Comparison of ENCODE assay signal across 8 mouse cellular contexts in genomic region chr13:58359304-58359653, GRCm38 (mm10). TPM values are rescaled to one million over a fixed set of nuclear protein-coding genes. Genes with fewer than 3 reads are reported as not detected.
DNase-seq lines count a peak whose midpoint lies in the region; ATAC-seq and TF ChIP-seq lines count a peak whose summit lies in the region.

No protein-coding gene starts in this region.

- no peak for TF ChIP-seq CTCF in spleen, adult 2 months (IDR thresholded peaks at IDR 0.05; ENCODE audit: extremely low read depth, insufficient read depth, insufficient read length, insufficient replicate concordance)

- peak; percentile 11 for DNase-seq in adrenal gland, postnatal 10 days
- DNase-seq in adrenal gland, postnatal 25 days: no peak
- no peak for DNase-seq in spleen, adult 2 months (ENCODE audit: low read depth in 1 of 2, low spot score in 2 of 2)
- no peak for DNase-seq in spleen, postnatal 10 days (ENCODE audit: low spot score in 2 of 2)
- DNase-seq in layer of hippocampus, adult 11-12 months (ENCODE audit: low spot score): no peak
- DNase-seq in adrenal gland, adult 2 months: no peak

- no peaks in the 10 kb centered on the region for H3K4me1 ChIP-seq in spleen, adult 2 months (ENCODE audit: control insufficient read depth, insufficient read depth, insufficient read length)
- peaks cover 12% of the 10 kb centered on the region for H3K4me1 ChIP-seq in liver, embryonic 12.5 days
- H3K4me1 ChIP-seq in stomach, embryonic 16.5 days (ENCODE audit: control insufficient read depth, insufficient read depth, low read length): no peaks in the 10 kb centered on the region

- TF ChIP-seq POLR2A in spleen, adult 2 months (IDR thresholded peaks at IDR 0.05; ENCODE audit: low read depth, low read length): no peak

- peak overlapping the region; percentile 33; the same call in 1 of the 2 replicates for H3K4me3 ChIP-seq in spleen, adult 2 months (ENCODE audit: extremely low read depth, insufficient read depth, insufficient read length)
- peak overlapping the region; percentile 72 for H3K4me3 ChIP-seq in liver, embryonic 12.5 days
- peak overlapping the region; percentile 69 for H3K4me3 ChIP-seq in stomach, embryonic 16.5 days (replicated peaks; ENCODE audit: low read length)

- 23% methylated on average over 7 of the region's 7 CpGs for WGBS in spleen, adult 2 months
- 9% methylated on average over 7 of the region's 7 CpGs for WGBS in liver, embryonic 12.5 days (ENCODE audit: insufficient replicate concordance)
- WGBS in stomach, embryonic 16.5 days: 4% methylated on average over 7 of the region's 7 CpGs

- H3K4me2 ChIP-seq in liver, embryonic 12.5 days: peak overlapping the region; percentile 100
- peak overlapping the region; percentile 97 for H3K4me2 ChIP-seq in stomach, embryonic 16.5 days (ENCODE audit: low read depth, low read length)

- H3K9me3 ChIP-seq in liver, embryonic 12.5 days (replicated peaks): no peaks in the 10 kb centered on the region
- H3K9me3 ChIP-seq in stomach, embryonic 16.5 days (replicated peaks; ENCODE audit: control insufficient read depth, low read length): no peaks in the 10 kb centered on the region

- no peak overlapping the region for H3K27ac ChIP-seq in spleen, adult 2 months (ENCODE audit: insufficient read depth, low read length)
- H3K27ac ChIP-seq in liver, embryonic 12.5 days: no peak overlapping the region
- H3K27ac ChIP-seq in stomach, embryonic 16.5 days (ENCODE audit: low read length): peak overlapping the region; percentile 61

- H3K9ac ChIP-seq in liver, embryonic 12.5 days: peak overlapping the region; percentile 44
- H3K9ac ChIP-seq in stomach, embryonic 16.5 days (ENCODE audit: low read length): 0 out of 2 replicates have a peak overlapping the region, but pooled peaks have one; percentile 34

- no peaks in the 10 kb centered on the region for H3K36me3 ChIP-seq in spleen, adult 2 months (ENCODE audit: control insufficient read depth, insufficient read depth, low read length)
- no peaks in the 10 kb centered on the region for H3K36me3 ChIP-seq in liver, embryonic 12.5 days
- no peaks in the 10 kb centered on the region for H3K36me3 ChIP-seq in stomach, embryonic 16.5 days (ENCODE audit: control insufficient read depth, insufficient read depth, low read length)

- H3K27me3 ChIP-seq in spleen, adult 2 months (ENCODE audit: control insufficient read depth, insufficient read depth, low read length): no peaks in the 10 kb centered on the region
- peaks cover 19% of the 10 kb centered on the region for H3K27me3 ChIP-seq in liver, embryonic 12.5 days (replicated peaks)
- no peaks in the 10 kb centered on the region for H3K27me3 ChIP-seq in stomach, embryonic 16.5 days (ENCODE audit: control insufficient read depth, insufficient read depth, low read length)

- peak; percentile 69 for ATAC-seq in liver, embryonic 12.5 days
- ATAC-seq in stomach, embryonic 16.5 days (ENCODE audit: insufficient read depth, low FRiP score): peak; percentile 76

RNA-seq across cellular contexts. Expression of gene Kif27, which starts 0.4 kb away (rescaled TPM):
- 1 to 10 TPM; 1.3 to 1.5 TPM for total RNA-seq in adrenal gland, postnatal 10 days (2021)
- 0.88 and 1.3 TPM in 2 replicates for total RNA-seq in adrenal gland, postnatal 25 days (2021)
- 0.02 TPM in 2 replicates for polyA plus RNA-seq in spleen, adult 2 months (2012; rRNA removed)
- 0.06 and 0.14 TPM in 2 replicates for polyA plus RNA-seq in liver, embryonic 12.5 days (2016; fragmentation: Nextera tagmentation; extraction: Ambion mirVana)
- polyA plus RNA-seq in stomach, embryonic 16.5 days (2015; fragmentation: Nextera tagmentation; extraction: Ambion mirVana): 0.42 and 0.45 TPM in 2 replicates
- total RNA-seq in adrenal gland, adult 2 months (2021): 1 to 10 TPM in 1 of 2 experiments, under 1 TPM in 1; 0.63 to 1.1 TPM
- polyA plus RNA-seq in adrenal gland, adult 2 months (2012; rRNA removed): 0.08 and 0.11 TPM in 2 replicates

RNA-seq across cellular contexts. Expression of gene 2210016F16Rik, which starts 25.7 kb away (rescaled TPM):
- 10 to 100 TPM; 26.6 to 27.2 TPM for total RNA-seq in adrenal gland, postnatal 10 days (2021)
- 23.3 and 27.3 TPM in 2 replicates for total RNA-seq in adrenal gland, postnatal 25 days (2021)
- 14.4 and 23.1 TPM in 2 replicates for polyA plus RNA-seq in spleen, adult 2 months (2012; rRNA removed)
- 27.5 and 27.6 TPM in 2 replicates for polyA plus RNA-seq in liver, embryonic 12.5 days (2016; fragmentation: Nextera tagmentation; extraction: Ambion mirVana)
- 29.5 and 31.4 TPM in 2 replicates for polyA plus RNA-seq in stomach, embryonic 16.5 days (2015; fragmentation: Nextera tagmentation; extraction: Ambion mirVana)
- total RNA-seq in adrenal gland, adult 2 months (2021): 10 to 100 TPM; 21.0 to 38.2 TPM
- 40.7 and 59.4 TPM in 2 replicates for polyA plus RNA-seq in adrenal gland, adult 2 months (2012; rRNA removed)

RNA-seq across cellular contexts. Expression of gene Rmi1, which starts 42.8 kb away (rescaled TPM):
- total RNA-seq in adrenal gland, postnatal 10 days (2021): 10 to 100 TPM; 15.2 to 19.8 TPM
- total RNA-seq in adrenal gland, postnatal 25 days (2021): 23.2 and 25.0 TPM in 2 replicates
- polyA plus RNA-seq in spleen, adult 2 months (2012; rRNA removed): 9.4 and 10.9 TPM in 2 replicates
- 22.3 and 25.4 TPM in 2 replicates for polyA plus RNA-seq in liver, embryonic 12.5 days (2016; fragmentation: Nextera tagmentation; extraction: Ambion mirVana)
- 22.2 and 25.1 TPM in 2 replicates for polyA plus RNA-seq in stomach, embryonic 16.5 days (2015; fragmentation: Nextera tagmentation; extraction: Ambion mirVana)
- total RNA-seq in adrenal gland, adult 2 months (2021): 10 to 100 TPM; 18.5 to 19.3 TPM
- polyA plus RNA-seq in adrenal gland, adult 2 months (2012; rRNA removed): 15.3 and 18.2 TPM in 2 replicates

RNA-seq across cellular contexts. Expression of gene Hnrnpk, which starts 43.9 kb away (rescaled TPM):
- total RNA-seq in adrenal gland, postnatal 10 days (2021): 100 to 1,000 TPM; 858 to 894 TPM
- 798 and 829 TPM in 2 replicates for total RNA-seq in adrenal gland, postnatal 25 days (2021)
- 163 and 210 TPM in 2 replicates for polyA plus RNA-seq in spleen, adult 2 months (2012; rRNA removed)
- 906 and 911 TPM in 2 replicates for polyA plus RNA-seq in liver, embryonic 12.5 days (2016; fragmentation: Nextera tagmentation; extraction: Ambion mirVana)
- polyA plus RNA-seq in stomach, embryonic 16.5 days (2015; fragmentation: Nextera tagmentation; extraction: Ambion mirVana): 1,360 and 1,372 TPM in 2 replicates
- 1,000 to 10,000 TPM in 1 of 2 experiments, 100 to 1,000 TPM in 1; 778 to 1,173 TPM for total RNA-seq in adrenal gland, adult 2 months (2021)
- polyA plus RNA-seq in adrenal gland, adult 2 months (2012; rRNA removed): 178 and 197 TPM in 2 replicates
